Mouse (Mus musculus): ENCODE data around the gene Gpr160. TPM values are rescaled to one million over a fixed set of nuclear protein-coding genes. Genes with fewer than 3 reads are reported as not detected.

Gene Gpr160
- total and polyA plus RNA-seq, 3 experiments, result 0.17 TPM; not detected in 2

GRCm38 (mm10) chr3:30822163-30822562 is 33.6 kb upstream of the Gpr160 start:
- no peak for DNase-seq (ENCODE audit: low read depth, low spot score)
- Histone ChIP-seq H3K9ac (ENCODE audit: control insufficient read depth, low read depth, low read length, poor library complexity, severe bottlenecking) (no peak overlapping the region), H3K27ac (ENCODE audit: control insufficient read depth, low read depth, low read length) (no peak overlapping the region), H3K9me3 (replicated peaks; ENCODE audit: insufficient read depth, low read length) (no peaks in the 10 kb centered on the region), H3K4me3 (ENCODE audit: control insufficient read depth in 1 of 2, insufficient read depth in 1 of 2, low read depth in 2 of 2, low read length in 2 of 2) (no peak overlapping the region), H3K36me3 (ENCODE audit: control insufficient read depth in 1 of 2, insufficient read depth in 2 of 2, low read length in 2 of 2) (peaks cover 0 to 11% of the 10 kb centered on the region in 2 experiments; a peak in 2 of 4 replicates), H3K4me1 (ENCODE audit: control insufficient read depth in 1 of 2, insufficient read depth in 2 of 2, low read length in 2 of 2) (no peaks in the 10 kb centered on the region), H3K27me3 (ENCODE audit: control insufficient read depth in 1 of 2, insufficient read depth in 2 of 2, low read length in 2 of 2) (no peaks in the 10 kb centered on the region), H3K79me2 (ENCODE audit: control insufficient read depth, insufficient read depth, low read length, poor library complexity) (no peaks in the 10 kb centered on the region)
- no peak for TF ChIP-seq CTCF (IDR thresholded peaks at IDR 0.05 in 2 of 3, conservative IDR thresholded peaks at IDR 0.05 in 1 of 3; ENCODE audit: control insufficient read depth in 1 of 3, insufficient read depth in 1 of 3, low read depth in 2 of 3, low read length in 3 of 3, poor library complexity in 1 of 3, severe bottlenecking in 1 of 3)
- TF ChIP-seq MAX (IDR thresholded peaks at IDR 0.05; ENCODE audit: low read length), result no peak
- TF ChIP-seq E2F4 (IDR thresholded peaks at IDR 0.05; ENCODE audit: borderline replicate concordance, low read depth, low read length), result no peak
- no peak for TF ChIP-seq ZNF384 (IDR thresholded peaks at IDR 0.05; ENCODE audit: low read depth, low read length)
- TF ChIP-seq TCF12 (IDR thresholded peaks at IDR 0.05; ENCODE audit: low read depth, low read length), result no peak
- TF ChIP-seq NELFE (IDR thresholded peaks at IDR 0.05; ENCODE audit: low read depth, low read length), result no peak
- TF ChIP-seq ZKSCAN1 (IDR thresholded peaks at IDR 0.05; ENCODE audit: low read depth, low read length), result no peak
- no peak for TF ChIP-seq POLR2AphosphoS5 (IDR thresholded peaks at IDR 0.05; ENCODE audit: borderline replicate concordance, low read depth, low read length)
- TF ChIP-seq USF2 (IDR thresholded peaks at IDR 0.05; ENCODE audit: borderline replicate concordance in 1 of 2, insufficient read depth in 1 of 2, low read depth in 1 of 2, low read length in 2 of 2), result no peak
- no peak for TF ChIP-seq MAFK (IDR thresholded peaks at IDR 0.05; ENCODE audit: borderline replicate concordance, low read depth, low read length)
- no peak for TF ChIP-seq MEF2A (IDR thresholded peaks at IDR 0.05; ENCODE audit: extremely low read depth, insufficient replicate concordance, low read depth, low read length, poor library complexity, severe bottlenecking)
- TF ChIP-seq POLR2AphosphoS2 (IDR thresholded peaks at IDR 0.05; ENCODE audit: low read length), result no peak
- no peak for TF ChIP-seq JUND (IDR thresholded peaks at IDR 0.05; ENCODE audit: low read depth, low read length)
- TF ChIP-seq CHD2 (IDR thresholded peaks at IDR 0.05; ENCODE audit: low read length), result no peak
- no peak for TF ChIP-seq SIN3A (IDR thresholded peaks at IDR 0.05; ENCODE audit: low read length)

GRCm38 (mm10) chr3:30826069-30826468 is 29.7 kb upstream of the Gpr160 start:
- H3K27ac ChIP-seq (ENCODE audit: control insufficient read depth, low read depth, low read length), result no peak overlapping the region
- H3K36me3 ChIP-seq (ENCODE audit: control insufficient read depth in 1 of 2, insufficient read depth in 2 of 2, low read length in 2 of 2), result no peaks in the 10 kb centered on the region
- H3K9me3 ChIP-seq (replicated peaks; ENCODE audit: insufficient read depth, low read length), result no peaks in the 10 kb centered on the region
- no peaks in the 10 kb centered on the region for H3K79me2 ChIP-seq (ENCODE audit: control insufficient read depth, insufficient read depth, low read length, poor library complexity)
- no peaks in the 10 kb centered on the region for H3K27me3 ChIP-seq (ENCODE audit: control insufficient read depth in 1 of 2, insufficient read depth in 2 of 2, low read length in 2 of 2)
- no peak for DNase-seq (ENCODE audit: low read depth, low spot score)
- TF ChIP-seq MXI1 (IDR thresholded peaks at IDR 0.05; ENCODE audit: low read depth, low read length), result no peak
- no peak for TF ChIP-seq POLR2AphosphoS5 (IDR thresholded peaks at IDR 0.05; ENCODE audit: borderline replicate concordance, low read depth, low read length)
- TF ChIP-seq USF1 (IDR thresholded peaks at IDR 0.05; ENCODE audit: low read depth, low read length), result no peak
- no peak for TF ChIP-seq HCFC1 (IDR thresholded peaks at IDR 0.05; ENCODE audit: low read depth, low read length)
- no peak for TF ChIP-seq UBTF (IDR thresholded peaks at IDR 0.05; ENCODE audit: borderline replicate concordance, insufficient read depth, low read depth, low read length)
- TF ChIP-seq ZNF384 (IDR thresholded peaks at IDR 0.05; ENCODE audit: low read depth, low read length), result no peak
- TF ChIP-seq CHD1 (IDR thresholded peaks at IDR 0.05; ENCODE audit: low read depth, low read length), result no peak
- no peak for TF ChIP-seq CTCF (IDR thresholded peaks at IDR 0.05 in 2 of 3, conservative IDR thresholded peaks at IDR 0.05 in 1 of 3; ENCODE audit: control insufficient read depth in 1 of 3, insufficient read depth in 1 of 3, low read depth in 2 of 3, low read length in 3 of 3, poor library complexity in 1 of 3, severe bottlenecking in 1 of 3)
- no peak for TF ChIP-seq SMC3 (IDR thresholded peaks at IDR 0.05; ENCODE audit: low read depth, low read length)
- no peak for TF ChIP-seq POLR2AphosphoS2 (IDR thresholded peaks at IDR 0.05; ENCODE audit: low read length)
- no peak overlapping the region for H3K4me3 ChIP-seq (ENCODE audit: control insufficient read depth in 1 of 2, insufficient read depth in 1 of 2, low read depth in 2 of 2, low read length in 2 of 2)
- no peak overlapping the region for H3K9ac ChIP-seq (ENCODE audit: control insufficient read depth, low read depth, low read length, poor library complexity, severe bottlenecking)
- H3K4me1 ChIP-seq (ENCODE audit: control insufficient read depth in 1 of 2, insufficient read depth in 2 of 2, low read length in 2 of 2), result no peaks in the 10 kb centered on the region
